Mouse (Mus musculus) stomach, embryonic 14.5 days (tissue): ENCODE data around the gene Npw. TPM values are rescaled to one million over a fixed set of nuclear protein-coding genes. Genes with fewer than 3 reads are reported as not detected.
A peak's percentile ranks its signal among the peaks of the same experiment; 100 is the strongest.

ENCODE experiments used
- ATAC-seq: fragments of 200-750 bp; cut with Nextera tagmentation; 2 replicates; pipeline ENCODE4 v1.8.0; 2017; ENCODE audit warnings: low read depth, moderate TSS enrichment; ENCODE audit not compliant: insufficient number of reproducible peaks, insufficient read depth, low FRiP score
- H3K27ac ChIP-seq: fragments of 300-500 bp; sonication (generic); 2 replicates; pipeline ENCODE4 v1.5.1; 2014; ENCODE audit warnings: mild to moderate bottlenecking, low read length, moderate library complexity, mixed read lengths
- H3K27me3 ChIP-seq: fragments of 300-500 bp; sonication (generic); 2 replicates; pipeline ENCODE4 v1.6.1; 2014; ENCODE audit warnings: low read length, control low read depth, mixed read lengths; ENCODE audit not compliant: control insufficient read depth, insufficient read depth
- H3K36me3 ChIP-seq: fragments of 300-500 bp; sonication (generic); 2 replicates; pipeline ENCODE4 v1.6.1; 2014; ENCODE audit warnings: mild to moderate bottlenecking, control low read depth, low read length, moderate library complexity, mixed read lengths; ENCODE audit not compliant: control insufficient read depth, insufficient read depth
- H3K4me1 ChIP-seq: fragments of 300-500 bp; sonication (generic); 2 replicates; pipeline ENCODE4 v1.6.1; 2014; ENCODE audit warnings: low read length, control low read depth, mixed read lengths; ENCODE audit not compliant: control insufficient read depth, insufficient read depth
- H3K4me2 ChIP-seq: fragments of 300-500 bp; sonication (generic); replicated peaks from 2 replicates; pipeline ENCODE4 v1.6.1; 2014; ENCODE audit warnings: low read depth, low read length, control low read depth
- H3K4me3 ChIP-seq: fragments of 300-500 bp; sonication (generic); 2 replicates; pipeline ENCODE4 v1.5.1; 2014; ENCODE audit warnings: low read depth, low read length, control low read depth
- H3K9ac ChIP-seq: fragments of 300-500 bp; sonication (generic); replicated peaks from 2 replicates; pipeline ENCODE4 v1.6.1; 2014; ENCODE audit warnings: low read depth, mild to moderate bottlenecking, control low read depth, low read length, moderate library complexity, mixed read lengths
- H3K9me3 ChIP-seq: fragments of 300-500 bp; sonication (generic); 2 replicates; pipeline ENCODE4 v1.6.1; 2016; ENCODE audit warnings: low read depth, low read length, control low read depth; ENCODE audit not compliant: control insufficient read depth
- WGBS: fragments of 180-500 bp; shearing (Covaris S2); extraction: QIAGEN DNeasy Blood & Tissue Kit; methylation state at CpG from one replicate; pipeline ENCODE4 v1.1.7; 2014; 5-methylcytosine and 5-hydroxymethylcytosine counted together
- polyA plus RNA-seq: library from polyadenylated mRNA; unstranded; fragments of >200 nt; fragmentation: Nextera tagmentation; extraction: Ambion mirVana; gene quantifications from 2 replicates; pipeline ENCODE4 v1.2.1, GENCODE M21; 2014

Gene Npw
- polyA plus RNA-seq, 1 experiment from 2014 or later = 0.42 TPM

DNA sequence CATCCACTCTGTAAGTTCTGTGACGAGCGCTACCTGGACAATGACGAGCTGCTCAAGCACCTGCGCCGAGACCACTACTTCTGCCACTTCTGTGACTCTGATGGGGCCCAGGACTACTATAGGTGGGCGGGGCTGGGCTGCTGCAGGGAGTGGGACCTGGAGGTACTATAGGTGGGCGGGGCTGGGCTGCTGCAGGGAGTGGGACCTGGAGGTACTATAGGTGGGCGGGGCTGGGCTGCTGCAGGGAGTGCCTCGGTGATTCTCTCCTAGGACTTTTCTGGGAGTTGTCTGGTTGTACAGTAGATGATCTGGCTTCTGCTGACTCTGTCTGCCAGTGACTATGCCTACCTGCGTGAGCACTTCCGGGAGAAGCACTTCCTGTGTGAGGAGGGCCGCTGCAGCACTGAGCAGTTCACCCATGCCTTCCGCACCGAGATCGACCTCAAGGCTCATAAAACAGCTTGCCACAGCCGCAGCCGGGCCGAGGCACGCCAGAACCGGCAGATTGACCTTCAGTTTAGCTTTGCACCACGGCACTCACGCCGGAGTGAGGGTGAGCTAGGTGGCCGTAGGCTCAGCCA, 19.3 kb upstream of the Npw start:
- Histone ChIP-seq H3K9me3 (no peaks in the 10 kb centered on the region), H3K4me1 (no peaks in the 10 kb centered on the region), H3K4me3 (no peak overlapping the region), H3K27ac (no peak overlapping the region), H3K4me2 (no peak overlapping the region), H3K9ac (no peak overlapping the region), H3K36me3 (peaks cover 48% of the 10 kb centered on the region), H3K27me3 (no peaks in the 10 kb centered on the region)
- 83% methylated on average over 24 of the region's 24 CpGs for WGBS
- peak; percentile 84 for ATAC-seq

GRCm38 (mm10) chr17:24676877-24677276, 18.6 kb upstream of the Npw start:
- no peak overlapping the region for H3K27ac ChIP-seq
- peaks cover 7% of the 10 kb centered on the region for H3K4me1 ChIP-seq
- H3K9ac ChIP-seq = no peak overlapping the region
- H3K9me3 ChIP-seq = no peaks in the 10 kb centered on the region
- WGBS = 93% methylated on average over 5 of the region's 5 CpGs
- no peak for ATAC-seq
- peaks cover 45% of the 10 kb centered on the region for H3K36me3 ChIP-seq
- no peak overlapping the region for H3K4me2 ChIP-seq
- no peaks in the 10 kb centered on the region for H3K27me3 ChIP-seq
- H3K4me3 ChIP-seq = no peak overlapping the region

GRCm38 (mm10) chr17:24676187-24676586, 17.9 kb upstream of the Npw start:
- WGBS = 65% methylated on average over 2 of the region's 2 CpGs
- Histone ChIP-seq H3K9ac (no peak overlapping the region), H3K4me1 (peaks cover 14% of the 10 kb centered on the region), H3K9me3 (no peaks in the 10 kb centered on the region), H3K4me3 (no peak overlapping the region), H3K4me2 (no peak overlapping the region), H3K27me3 (no peaks in the 10 kb centered on the region), H3K27ac (no peak overlapping the region), H3K36me3 (peaks cover 38% of the 10 kb centered on the region)
- no peak for ATAC-seq

DNA sequence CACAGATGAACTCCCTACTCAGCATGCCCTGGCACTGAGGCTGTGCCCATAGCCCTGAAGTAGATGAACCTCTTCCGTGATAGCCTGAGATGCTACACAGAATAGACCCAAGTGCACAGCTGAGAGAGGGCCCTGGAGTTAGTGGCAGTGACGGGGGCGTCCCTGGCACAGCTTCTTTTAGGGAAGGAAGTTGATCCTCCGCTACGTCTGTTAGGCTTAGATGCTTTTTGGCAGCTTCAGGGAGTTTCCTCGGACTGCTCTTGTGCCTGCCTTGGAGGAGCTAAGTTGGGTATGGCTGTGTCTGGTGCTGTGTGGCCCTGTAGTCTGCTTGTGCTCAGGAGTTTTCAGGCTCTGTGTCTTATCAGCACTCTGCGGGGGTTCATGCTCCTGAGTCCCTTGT, 16.0 kb upstream of the Npw start:
- 80% methylated on average over 7 of the region's 7 CpGs for WGBS
- ATAC-seq = no peak
- Histone ChIP-seq H3K27ac (no peak overlapping the region), H3K27me3 (no peaks in the 10 kb centered on the region), H3K4me1 (peaks cover 23% of the 10 kb centered on the region), H3K4me2 (no peak overlapping the region), H3K4me3 (no peak overlapping the region), H3K9me3 (no peaks in the 10 kb centered on the region), H3K36me3 (peaks cover 20% of the 10 kb centered on the region), H3K9ac (no peak overlapping the region)

- Histone ChIP-seq H3K4me3 (no peak overlapping the region), H3K36me3 (peaks cover 3% of the 10 kb centered on the region), H3K4me2 (peak overlapping the region; percentile 17; the same call in 1 of the 2 replicates), H3K27ac (no peak overlapping the region), H3K9ac (no peak overlapping the region), H3K4me1 (peaks cover 29% of the 10 kb centered on the region), H3K9me3 (no peaks in the 10 kb centered on the region), H3K27me3 (no peaks in the 10 kb centered on the region)
- ATAC-seq = no peak
- 21% methylated on average over 5 of the region's 5 CpGs for WGBS
Observed at GRCm38 (mm10) chr17:24672141-24672540, 13.9 kb upstream of the Npw start.

DNA sequence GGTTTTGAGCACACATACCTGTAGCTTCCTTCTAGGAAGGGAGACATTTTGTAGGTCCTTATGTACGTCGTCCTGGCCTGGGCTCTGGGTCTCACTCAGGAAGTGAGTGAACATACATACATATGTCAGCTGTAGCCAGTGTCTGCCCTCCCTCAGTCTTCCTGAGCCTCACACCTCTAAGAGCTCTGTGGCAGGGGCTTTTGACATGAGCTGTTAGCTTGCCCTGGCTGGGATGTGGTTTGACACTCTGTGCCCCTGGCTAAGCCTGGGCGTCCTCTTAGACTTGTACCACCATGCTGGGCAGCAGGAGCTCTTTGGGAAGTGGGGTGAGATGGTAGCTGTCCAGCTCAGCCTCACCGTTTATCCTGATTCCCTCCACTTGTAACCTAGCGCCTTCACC, 13.1 kb upstream of the Npw start:
- WGBS = 61% methylated on average over 5 of the region's 5 CpGs
- no peak for ATAC-seq
- Histone ChIP-seq H3K36me3 (no peaks in the 10 kb centered on the region), H3K4me2 (peak overlapping the region; percentile 69; the same call in 1 of the 2 replicates), H3K9me3 (no peaks in the 10 kb centered on the region), H3K9ac (no peak overlapping the region), H3K4me3 (peak overlapping the region; percentile 91; the same call in 1 of the 2 replicates), H3K4me1 (peaks cover 29% of the 10 kb centered on the region), H3K27ac (no peak overlapping the region), H3K27me3 (no peaks in the 10 kb centered on the region)

DNA sequence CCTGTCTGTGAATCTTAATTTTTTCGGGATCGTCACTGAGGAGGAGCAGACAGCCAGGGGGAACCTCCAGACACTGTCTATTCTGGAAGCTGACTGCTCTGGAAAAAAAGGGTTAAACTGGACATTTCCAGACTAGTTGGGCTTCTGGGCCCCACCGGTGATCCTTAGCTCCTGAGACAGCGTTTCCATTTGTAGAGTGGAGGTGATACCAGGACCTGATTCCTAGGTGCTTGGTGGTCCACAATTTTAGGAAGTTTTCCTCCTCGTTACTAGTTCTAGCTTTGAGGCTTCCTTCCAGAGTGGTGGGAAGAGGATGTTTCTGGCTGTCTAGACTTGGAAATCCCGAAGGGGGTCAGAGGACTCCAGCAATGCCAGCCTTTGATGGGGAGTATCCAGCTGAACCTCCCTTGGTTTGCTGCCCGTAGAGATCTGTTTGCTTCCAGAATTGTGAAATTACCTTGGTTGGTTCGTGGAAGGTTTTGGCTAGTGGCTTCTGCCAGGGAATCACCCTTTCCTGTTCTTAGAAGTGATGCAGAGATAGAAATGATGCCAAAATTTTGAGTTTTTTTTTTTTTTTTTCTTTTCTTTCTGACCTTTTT, 12.1 kb upstream of the Npw start:
- Histone ChIP-seq H3K36me3 (no peaks in the 10 kb centered on the region), H3K27me3 (no peaks in the 10 kb centered on the region), H3K27ac (peak overlapping the region; percentile 74; the same call in 1 of the 2 replicates), H3K4me3 (peak overlapping the region; percentile 91), H3K9me3 (no peaks in the 10 kb centered on the region), H3K9ac (peak overlapping the region; percentile 95), H3K4me2 (peak overlapping the region; percentile 69), H3K4me1 (peaks cover 29% of the 10 kb centered on the region)
- ATAC-seq = no peak
- 9% methylated on average over 8 of the region's 8 CpGs for WGBS

DNA sequence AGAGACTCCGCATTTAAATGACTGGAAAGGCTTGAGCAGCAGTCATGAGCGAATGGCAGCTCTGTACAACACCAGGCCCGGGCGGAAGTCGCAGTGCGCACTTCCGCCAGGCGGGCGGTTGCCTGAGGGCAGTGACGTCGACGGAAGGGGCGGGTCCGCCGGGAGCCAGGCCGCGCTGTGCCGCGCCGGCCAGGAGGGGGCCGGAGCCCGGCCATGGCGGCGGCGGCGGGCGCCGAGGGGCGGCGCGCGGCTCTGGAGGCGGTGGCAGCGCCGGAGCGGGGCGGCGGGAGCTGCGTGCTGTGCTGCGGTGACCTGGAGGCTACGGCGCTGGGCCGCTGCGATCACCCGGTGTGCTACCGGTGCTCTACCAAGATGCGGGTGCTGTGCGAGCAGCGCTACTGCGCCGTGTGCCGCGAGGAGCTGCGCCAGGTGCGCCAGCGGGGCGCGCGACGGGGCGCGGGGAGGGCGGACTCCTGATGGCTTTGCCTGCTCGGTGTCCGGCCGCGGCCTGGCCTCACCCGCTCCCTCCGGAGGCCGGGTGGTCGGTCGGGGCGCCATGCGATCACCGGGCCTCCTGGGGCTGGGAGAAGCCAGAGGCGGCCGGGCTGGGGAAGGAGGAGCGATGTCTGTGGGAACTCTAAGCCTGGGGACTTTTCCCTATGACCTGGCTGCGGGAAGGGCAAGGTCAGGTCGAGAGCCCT, 11.4 kb upstream of the Npw start, which contains the start of gene Zfp598:
Gene Zfp598, plus strand, starts transcription at position 143 of the 701 bp plus-strand sequence.
- Histone ChIP-seq H3K4me3 (peak within 1 kb of the TSS; percentile 91), H3K9ac (peak within 1 kb of the TSS; percentile 95), H3K27me3 (no peaks in the 10 kb centered on the region), H3K9me3 (no peaks in the 10 kb centered on the region), H3K4me2 (peak within 1 kb of the TSS; percentile 69), H3K4me1 (peaks cover 29% of the 10 kb centered on the region), H3K36me3 (no peaks in the 10 kb centered on the region), H3K27ac (peak within 1 kb of the TSS; percentile 74)
- ATAC-seq = peak; percentile 98
- under 1% methylated on average over 73 of the region's 80 CpGs for WGBS
